Mouse (Mus musculus) gastrocnemius, postnatal 25 days (tissue): ENCODE results near the gene Syna. TPM values are rescaled to one million over a fixed set of nuclear protein-coding genes. Genes with fewer than 3 reads are reported as not detected.

ENCODE experiments used
- DNase-seq: peaks from one replicate; pipeline ENCODE4 v3.0.0; 2022
- microRNA-seq, 2 experiments: library from miRNA; unstranded; fragments of <30 nt; microRNA quantifications; one replicate each; pipeline ENCODE4 v1.2.0; 2021; ENCODE audit warnings: borderline replicate concordance in 2 of 2
- total RNA-seq, 2 experiments: library from RNA; stranded (reverse); gene quantifications; 1 replicate in 1 of 2; 2 replicates in 1 of 2; pipeline ENCODE4 v1.2.3; 2021

The Syna gene
- total RNA-seq, 2 experiments from 2014 or later: not detected

- DNase-seq: peak; percentile 51
Observed at GRCm38 (mm10) chr5:134530830-134531229, 29.1 kb downstream of the Syna start.

GRCm38 (mm10) chr5:134528488-134528887 is 31.5 kb downstream of the Syna start:
- no peak for DNase-seq

- DNase-seq: no peak
Observed at GRCm38 (mm10) chr5:134525971-134526711, 33.8 kb downstream of the Syna start.

GRCm38 (mm10) chr5:134523728-134524127 is 36.2 kb downstream of the Syna start:
- no peak for DNase-seq

GRCm38 (mm10) chr5:134522524-134522923 is 37.4 kb downstream of the Syna start:
- DNase-seq: no peak

- DNase-seq: no peak
Observed at GRCm38 (mm10) chr5:134521806-134522205, 38.2 kb downstream of the Syna start.

- DNase-seq: no peak
Observed at GRCm38 (mm10) chr5:134521131-134521530, 38.8 kb downstream of the Syna start.

- DNase-seq: no peak
Observed at GRCm38 (mm10) chr5:134520120-134520519, 39.9 kb downstream of the Syna start.

- no peak for DNase-seq
Observed at GRCm38 (mm10) chr5:134519471-134519870, 40.5 kb downstream of the Syna start.

- no peak for DNase-seq
Observed at GRCm38 (mm10) chr5:134512086-134512485, 47.9 kb downstream of the Syna start.

GRCm38 (mm10) chr5:134510266-134510665 is 49.7 kb downstream of the Syna start:
- DNase-seq: no peak

GRCm38 (mm10) chr5:134508965-134509364 is 51.0 kb downstream of the Syna start:
- DNase-seq: no peak

Small RNA genes within 50 kb of the gene (microRNA-seq; reads per million reads assigned to microRNA genes)
- 0 reads per million in 2 experiments for gene Mir7228

Other genes starting within 250 kb of the Syna start
- gene Gtf2i, start 245.4 kb downstream of the Syna start, total RNA-seq: 100 to 1,000 TPM; 102 to 106 TPM
- gene Gtf2ird1, start 103.5 kb downstream of the Syna start, total RNA-seq: 1 to 10 TPM; 9.6 to 9.9 TPM
- 1 to 10 TPM; 3.6 to 4.0 TPM for gene Clip2, start 7.7 kb downstream of the Syna start, total RNA-seq
- gene Rfc2, start 21.2 kb upstream of the Syna start, total RNA-seq: 10 to 100 TPM; 13.9 to 14.1 TPM
- under 1 TPM; 0.41 to 0.99 TPM for gene Lat2, start 54.9 kb upstream of the Syna start, total RNA-seq
- gene Eif4h, start 79.3 kb upstream of the Syna start, total RNA-seq: 10 to 100 TPM; 85.7 to 97.7 TPM
- gene Limk1, start 128.4 kb upstream of the Syna start, total RNA-seq: 1 to 10 TPM; 2.7 to 2.8 TPM
- 100 to 1,000 TPM in 1 of 2 experiments, 10 to 100 TPM in 1; 72.9 to 155 TPM for gene Eln, start 187.2 kb upstream of the Syna start, total RNA-seq